Mouse (Mus musculus): ENCODE results near the gene Nolc1.
"Not testable (repeated sequence)": the region's sequence is repeated elsewhere in the genome, so short reads cannot be mapped to it uniquely, and the experiment has no call there.

Gene Nolc1

DNA sequence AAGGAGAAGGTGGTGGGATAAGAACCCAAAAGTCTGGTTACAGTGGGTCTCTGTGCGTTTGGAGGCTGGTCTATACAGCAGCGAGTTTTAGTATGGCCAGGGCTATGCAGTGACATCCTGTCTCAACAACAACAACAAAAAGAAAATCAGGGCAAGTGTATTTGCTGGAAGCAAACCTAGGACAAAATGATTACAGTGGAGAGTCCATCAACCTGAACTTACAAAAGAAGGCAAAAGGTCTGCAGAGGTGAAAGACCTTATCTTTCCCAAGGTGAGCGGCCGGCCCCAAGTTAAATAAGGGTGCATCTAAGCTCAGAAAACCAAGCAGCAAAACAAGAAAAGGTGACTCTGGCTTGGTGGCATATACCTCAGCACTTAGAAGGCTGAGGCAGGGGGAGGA lies 16.0 kb downstream of the Nolc1 start:
- DNase-seq (ENCODE audit: low spot score in 2 of 2) = no peak

DNA sequence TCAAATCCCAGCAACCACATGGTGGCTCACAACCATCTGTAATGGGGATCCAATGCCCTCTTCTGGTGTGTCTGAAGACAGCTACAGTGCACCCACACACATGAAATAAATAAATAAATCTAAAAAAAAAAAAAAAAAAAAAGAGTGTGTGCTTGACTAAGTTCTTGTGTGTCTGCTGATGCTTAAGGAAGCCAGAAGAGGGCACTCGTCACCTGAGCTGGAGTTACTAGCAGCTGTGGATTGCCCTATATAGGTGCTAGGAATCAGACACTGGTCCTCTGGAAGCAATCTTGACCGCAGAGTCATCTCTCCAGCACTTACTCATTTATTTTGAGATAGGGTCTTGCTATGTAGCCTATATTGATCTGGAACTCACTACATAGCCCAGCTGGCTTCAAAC lies 18.5 kb downstream of the Nolc1 start:
- no peak for DNase-seq (ENCODE audit: low spot score in 2 of 2)

DNA sequence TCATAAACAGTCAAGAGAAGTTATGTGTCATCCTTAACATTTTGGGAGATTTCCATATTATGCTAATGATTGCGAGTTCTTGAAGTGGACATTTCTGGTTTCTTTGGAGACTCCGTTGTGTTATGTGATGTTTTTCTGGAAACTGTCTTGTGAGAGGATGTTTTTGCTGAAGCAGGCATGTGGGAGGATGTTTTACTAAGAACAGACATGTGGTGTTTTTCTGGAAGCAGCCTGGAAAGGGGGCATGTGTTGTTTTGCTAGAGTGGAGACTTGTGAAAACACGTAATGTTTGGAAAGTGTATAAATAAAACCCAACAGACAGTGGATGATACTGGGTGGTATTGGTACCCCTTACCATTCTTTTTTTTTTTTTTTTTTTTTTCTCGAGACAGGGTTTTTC lies 19.6 kb downstream of the Nolc1 start:
- no peak for DNase-seq (ENCODE audit: low spot score in 2 of 2)

DNA sequence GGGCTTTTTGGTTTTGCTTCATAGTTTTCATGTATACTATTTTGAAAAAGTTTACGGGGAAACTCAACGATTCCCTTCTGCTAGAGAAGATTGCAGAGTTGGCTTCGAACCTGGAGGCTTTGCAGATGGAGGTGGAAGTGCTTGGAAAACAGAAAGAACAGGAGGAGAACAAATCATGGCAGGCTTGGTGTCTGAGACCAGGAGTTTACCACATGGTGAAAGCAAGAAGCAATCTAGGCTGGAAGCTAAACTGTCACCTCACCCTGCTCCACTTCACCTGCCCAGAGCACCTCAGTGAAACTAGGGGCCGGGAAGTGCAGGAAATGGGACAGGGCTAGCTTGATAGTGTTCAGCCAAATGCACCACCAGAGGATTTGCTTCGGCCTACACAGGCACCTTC lies 20.7 kb downstream of the Nolc1 start:
- DNase-seq (ENCODE audit: low spot score in 2 of 2) = no peak

DNA sequence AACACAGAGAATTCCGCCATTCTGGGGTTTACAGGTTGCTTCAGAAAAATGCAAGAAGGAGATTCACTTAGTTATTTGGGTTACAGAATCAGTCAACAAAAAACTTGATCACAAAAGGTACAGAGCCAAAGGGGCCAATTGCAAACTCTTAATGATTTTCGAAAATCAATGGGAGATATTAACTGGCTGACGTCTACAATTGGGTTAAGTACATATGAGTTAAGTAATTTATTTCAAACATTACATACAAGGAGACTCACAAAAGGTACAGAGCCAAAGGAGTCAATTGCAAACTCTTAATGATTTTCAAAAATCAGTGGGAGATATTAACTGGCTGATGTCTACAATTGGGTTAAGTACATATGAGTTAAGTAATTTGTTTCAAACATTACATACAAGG lies 23.9 kb downstream of the Nolc1 start:
- DNase-seq (ENCODE audit: low spot score in 2 of 2) = no peak

DNA sequence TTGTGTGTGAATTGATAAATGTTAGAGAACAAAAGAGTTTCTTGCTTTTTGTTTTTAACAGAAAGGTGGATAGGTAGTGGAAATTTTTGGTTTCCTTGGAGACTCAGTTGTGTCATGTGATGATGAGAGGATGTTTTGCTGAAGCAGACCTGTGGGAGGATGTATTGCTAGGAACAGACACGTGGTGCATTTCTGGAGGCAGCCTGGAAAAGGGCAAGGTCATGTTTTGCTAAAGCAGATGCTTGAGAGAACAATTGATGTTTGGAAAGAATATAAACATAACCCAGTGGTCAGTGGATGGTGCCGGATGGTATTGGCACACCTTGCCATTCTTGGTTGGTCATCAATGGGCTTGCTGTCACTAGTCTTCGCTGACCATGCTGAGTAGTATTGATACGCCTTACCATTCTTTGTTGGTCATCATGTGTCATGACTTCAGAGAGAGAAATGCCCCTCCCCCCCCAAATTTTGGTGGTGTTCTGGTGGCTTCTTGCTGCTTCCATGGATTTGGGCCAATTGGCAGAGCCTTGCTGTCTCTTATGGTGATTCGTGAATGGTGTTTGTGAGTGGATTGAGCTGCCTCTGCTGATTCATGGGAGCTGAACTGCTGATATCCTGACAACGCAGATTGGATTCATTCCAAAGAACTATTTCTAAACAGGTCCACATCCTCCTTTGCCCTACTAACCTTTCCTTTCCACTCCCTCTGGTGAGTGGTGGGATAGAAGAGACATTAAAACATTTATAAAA lies 27.9 kb downstream of the Nolc1 start:
- no peak for DNase-seq (ENCODE audit: low spot score in 2 of 2)

DNA sequence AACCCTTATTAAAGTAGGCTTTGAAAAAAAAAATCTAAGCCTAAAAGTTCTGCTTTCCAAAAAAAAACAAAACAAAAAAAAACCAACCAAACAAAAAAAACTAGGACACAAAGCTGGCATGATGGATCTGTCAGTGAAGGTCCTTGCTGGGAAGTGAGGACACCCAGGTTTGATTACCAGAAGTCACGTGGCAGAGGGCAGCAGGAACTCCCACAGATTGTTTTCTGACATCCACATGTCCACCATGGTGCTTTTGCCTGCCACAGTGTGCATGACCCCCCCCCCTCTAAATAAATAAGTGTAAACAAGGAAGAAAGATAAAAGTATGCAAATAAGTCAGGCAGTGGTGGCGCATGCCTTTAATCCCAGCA lies 28.5 kb downstream of the Nolc1 start:
- DNase-seq (ENCODE audit: low spot score in 2 of 2) = no peak

DNA sequence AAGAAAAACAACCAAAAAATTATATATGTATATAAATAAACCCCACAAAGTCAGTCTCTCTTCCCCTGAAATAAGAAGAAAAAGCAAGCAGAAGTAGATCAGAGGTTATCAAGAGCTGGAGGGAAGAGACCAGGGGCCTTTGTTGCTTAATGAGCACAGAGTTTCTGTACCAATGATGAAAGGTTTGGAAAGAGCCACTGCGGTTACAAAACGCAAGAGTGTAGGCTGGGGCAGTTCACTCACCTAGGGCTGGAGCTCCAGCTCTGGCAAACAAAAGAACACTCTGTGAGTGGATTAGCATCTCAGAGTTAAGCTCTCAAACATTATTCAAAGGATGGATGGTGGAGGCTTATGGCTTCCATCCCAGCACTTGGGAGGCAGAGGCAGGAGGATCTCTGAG lies 34.6 kb downstream of the Nolc1 start:
- DNase-seq (ENCODE audit: low spot score in 2 of 2) = no peak

DNA sequence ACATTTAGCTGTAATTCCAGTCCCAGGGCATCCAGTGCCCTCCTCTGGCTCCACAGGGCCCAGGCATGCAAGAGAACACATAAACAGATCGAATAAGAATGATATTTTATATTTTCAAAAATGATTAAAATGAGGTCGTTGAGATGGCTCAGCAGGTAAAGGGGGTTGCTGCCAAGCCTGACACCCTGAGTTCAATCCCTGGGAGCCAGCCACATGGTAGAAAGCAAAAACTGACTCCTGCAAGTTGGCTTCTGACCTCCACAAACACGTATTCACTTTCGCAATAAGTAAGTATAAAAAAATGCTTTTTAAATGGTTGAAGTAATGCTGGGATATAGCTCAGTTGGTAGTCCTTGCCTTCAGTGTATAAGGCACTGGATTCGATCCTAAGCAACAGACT lies 35.1 kb downstream of the Nolc1 start:
- DNase-seq (ENCODE audit: low spot score in 2 of 2) = no peak

DNA sequence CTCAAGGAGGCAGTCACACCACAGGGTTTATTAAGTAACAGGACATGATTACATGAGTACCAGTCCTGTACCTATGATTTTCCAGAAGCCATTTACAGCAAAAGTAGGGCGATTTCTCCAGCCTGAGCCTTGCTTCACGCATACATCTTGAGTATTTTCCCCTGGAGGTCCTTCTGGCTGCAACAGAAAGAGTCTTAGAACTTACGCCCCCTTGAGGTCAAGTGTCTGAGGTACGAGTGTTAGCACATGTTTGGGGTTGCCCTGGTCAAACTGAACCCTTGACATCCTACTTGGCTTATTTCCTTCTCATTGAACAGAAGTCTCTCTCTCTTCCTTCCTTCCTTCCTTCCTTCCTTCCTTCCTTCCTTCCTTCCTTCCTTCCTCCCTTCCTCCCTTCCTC lies 39.0 kb downstream of the Nolc1 start:
- DNase-seq (ENCODE audit: low spot score in 2 of 2) = no peak

DNA sequence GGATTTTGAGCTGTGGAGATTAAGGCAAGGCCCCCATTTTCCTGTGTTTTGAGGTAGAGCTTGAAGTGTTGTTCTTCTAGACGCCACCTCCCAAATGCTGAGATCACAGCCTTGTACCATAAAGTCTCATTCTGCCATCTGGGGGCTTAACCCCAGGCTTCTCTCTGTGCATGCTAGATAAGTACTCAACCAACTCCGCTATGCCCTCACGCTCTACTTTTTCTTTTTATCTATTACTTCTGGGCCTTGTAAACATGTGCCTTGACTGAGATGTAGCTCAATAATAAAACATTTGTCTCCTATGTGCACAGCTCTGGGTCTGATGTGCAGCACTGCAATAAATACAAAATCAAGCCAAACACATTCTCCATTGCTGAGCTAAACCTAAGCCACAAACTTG lies 43.8 kb downstream of the Nolc1 start:
- no peak for DNase-seq (ENCODE audit: low spot score in 2 of 2)

DNA sequence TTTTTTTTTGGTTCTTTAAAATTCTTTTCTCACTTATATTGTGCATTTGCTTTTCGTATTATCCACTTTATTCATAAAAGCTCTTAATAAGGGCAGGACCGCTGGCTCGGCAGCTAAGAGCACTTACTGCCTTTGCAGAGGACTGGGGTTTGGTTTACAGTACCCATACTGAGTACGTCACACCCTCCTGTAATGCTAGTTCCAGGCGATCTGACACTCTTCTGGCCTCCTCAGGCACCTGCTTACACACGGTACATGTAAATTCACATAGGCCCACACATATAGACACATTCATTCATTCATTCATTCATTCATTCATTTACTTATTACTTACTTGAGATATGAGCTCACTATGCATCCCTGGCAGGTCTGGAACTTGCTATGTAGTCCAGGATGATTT lies 45.2 kb downstream of the Nolc1 start:
- DNase-seq (ENCODE audit: low spot score in 2 of 2) = no peak

DNA sequence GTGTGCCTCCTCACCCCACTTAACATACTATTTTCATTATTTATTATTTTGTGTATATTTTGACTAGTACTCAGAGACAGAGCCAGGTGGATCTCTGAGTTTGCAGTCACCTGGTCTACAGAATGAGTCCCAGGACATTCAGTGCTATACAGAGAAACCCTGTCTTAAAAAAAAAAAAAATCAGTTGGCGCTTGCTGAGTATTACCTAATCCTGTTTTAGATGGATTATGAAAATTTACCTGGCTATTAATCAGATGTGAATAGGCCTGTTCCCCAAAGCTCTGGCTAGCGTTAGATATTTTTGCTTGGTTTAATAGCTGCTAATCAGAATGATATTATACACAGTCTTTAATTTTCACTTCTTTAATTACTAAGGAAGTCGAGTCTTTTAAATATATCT lies 48.2 kb downstream of the Nolc1 start:
- DNase-seq (ENCODE audit: low spot score in 2 of 2) = no peak

DNA sequence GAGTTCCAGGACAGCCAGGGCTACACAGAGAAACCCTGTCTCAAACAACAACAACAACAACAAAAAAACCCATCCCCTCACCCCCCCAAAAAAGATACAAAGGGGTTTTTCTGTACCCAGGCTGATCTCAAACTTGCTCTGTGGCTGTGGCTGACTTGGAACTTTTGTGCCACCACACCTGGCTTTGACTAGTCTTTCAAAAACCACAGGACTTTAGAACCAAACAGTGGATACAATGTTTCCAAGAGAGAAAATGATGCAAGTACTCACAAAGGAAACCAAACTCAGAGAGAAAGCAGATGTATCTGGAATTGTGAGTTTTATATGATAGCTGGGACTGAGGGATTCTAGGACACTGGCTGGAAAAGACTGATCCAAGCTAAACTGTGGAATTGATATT lies 49.0 kb downstream of the Nolc1 start:
- DNase-seq (ENCODE audit: low spot score in 2 of 2) = no peak

DNA sequence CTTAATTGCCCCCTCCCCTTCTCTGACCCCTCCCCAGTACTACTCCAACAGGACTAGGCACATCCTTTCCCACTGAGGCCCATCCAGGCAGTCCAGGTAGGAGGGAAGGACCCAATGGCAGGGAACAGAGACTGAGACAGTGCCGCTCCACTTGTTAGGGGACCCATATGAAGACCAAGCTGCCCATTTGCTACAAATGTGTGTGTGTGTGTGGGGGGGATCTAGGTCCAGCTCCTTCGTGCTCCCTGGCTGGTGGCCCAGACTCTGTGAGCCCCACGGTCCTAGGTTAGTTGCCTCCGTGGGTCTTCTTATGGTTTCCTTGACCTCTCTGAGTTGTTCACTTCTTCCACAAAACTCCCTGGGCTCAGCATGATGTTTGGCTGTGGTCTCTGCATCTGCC lies 50.6 kb downstream of the Nolc1 start:
- DNase-seq (ENCODE audit: low spot score in 2 of 2) = no peak

DNA sequence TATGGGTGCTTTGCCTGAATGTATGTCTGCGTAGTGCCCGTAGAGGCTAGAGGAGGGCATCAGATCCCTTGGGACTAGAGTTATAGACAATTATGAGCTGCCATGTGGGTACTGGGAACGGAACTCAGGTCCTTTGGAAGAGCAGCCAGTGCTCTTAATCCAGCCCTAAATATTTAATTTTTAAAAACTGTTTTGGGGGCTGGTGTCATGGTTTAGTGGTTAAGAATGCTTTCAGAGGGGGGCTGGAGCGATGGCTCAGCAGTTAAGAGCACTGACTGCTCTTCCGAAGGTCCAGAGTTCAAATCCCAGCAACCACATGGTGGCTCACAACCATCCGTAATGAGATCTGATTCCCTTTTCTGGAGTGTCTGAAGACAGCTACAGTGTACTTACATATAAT lies 54.1 kb downstream of the Nolc1 start:
- DNase-seq (ENCODE audit: low spot score in 2 of 2) = not testable (repeated sequence)

DNA sequence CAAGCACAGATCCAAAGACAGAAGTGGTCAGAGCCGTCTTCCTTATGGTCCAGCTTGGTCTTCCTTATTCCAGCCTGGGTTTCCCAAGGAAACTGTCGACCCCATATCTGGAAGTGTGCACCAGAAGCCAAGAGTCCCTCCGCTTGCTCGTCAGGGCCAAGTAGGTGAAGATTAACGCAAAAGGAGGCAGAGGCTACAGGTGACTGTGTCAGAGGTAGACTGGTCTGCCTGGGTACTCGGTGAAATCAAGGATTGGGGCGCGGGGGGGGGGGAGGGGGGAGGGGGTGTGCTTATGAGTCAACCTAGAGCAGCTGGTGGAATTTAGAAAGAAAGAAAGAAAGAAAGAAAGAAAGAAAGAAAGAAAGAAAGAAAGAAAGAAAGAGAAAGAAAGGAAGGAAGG lies 55.6 kb downstream of the Nolc1 start:
- no peak for DNase-seq (ENCODE audit: low spot score in 2 of 2)

DNA sequence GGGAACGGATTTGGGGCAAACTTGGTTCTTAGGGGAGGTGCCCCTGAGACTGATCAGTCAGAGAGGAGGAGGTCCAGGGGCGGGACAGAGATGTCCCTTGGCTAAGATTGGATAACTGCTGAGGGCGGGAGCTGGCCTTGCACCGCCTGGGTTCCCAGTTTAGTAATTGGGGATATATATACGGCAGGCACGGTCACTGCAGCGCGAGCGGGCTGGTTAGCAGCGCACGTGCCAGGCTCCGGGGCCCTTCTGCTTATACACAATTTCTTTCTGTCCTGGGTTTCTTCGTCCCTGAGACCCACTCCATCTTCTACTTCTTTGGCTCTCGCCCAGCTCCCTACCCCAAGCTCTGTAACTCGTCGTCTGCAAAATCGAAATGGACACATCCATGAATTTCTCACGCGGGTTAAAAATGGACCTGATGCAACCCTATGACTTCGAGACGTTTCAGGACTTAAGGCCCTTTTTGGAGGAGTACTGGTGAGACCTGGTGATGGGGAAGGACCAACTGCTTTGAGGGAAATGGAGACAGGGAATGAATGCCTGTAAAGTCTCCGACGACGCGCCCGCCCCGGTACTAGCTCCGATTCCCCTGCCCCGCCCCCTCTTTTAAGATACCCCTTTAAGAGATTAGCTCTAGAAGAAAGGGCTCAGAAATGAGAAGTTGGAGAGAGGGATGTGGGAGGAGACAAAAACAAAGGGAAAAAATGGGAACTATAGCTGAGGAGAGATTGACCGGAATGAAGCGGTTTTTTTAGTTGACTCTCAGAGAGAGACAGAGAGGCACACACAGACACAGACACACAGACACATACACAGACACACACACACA lies 56.2 kb downstream of the Nolc1 start, which contains the start of gene Elovl3:
Elovl3 (plus strand) TSS at position 204 of the 832 bp plus-strand sequence.
- peak in 1 of 2 experiments; percentile 26 for DNase-seq (ENCODE audit: low spot score in 2 of 2)

DNA sequence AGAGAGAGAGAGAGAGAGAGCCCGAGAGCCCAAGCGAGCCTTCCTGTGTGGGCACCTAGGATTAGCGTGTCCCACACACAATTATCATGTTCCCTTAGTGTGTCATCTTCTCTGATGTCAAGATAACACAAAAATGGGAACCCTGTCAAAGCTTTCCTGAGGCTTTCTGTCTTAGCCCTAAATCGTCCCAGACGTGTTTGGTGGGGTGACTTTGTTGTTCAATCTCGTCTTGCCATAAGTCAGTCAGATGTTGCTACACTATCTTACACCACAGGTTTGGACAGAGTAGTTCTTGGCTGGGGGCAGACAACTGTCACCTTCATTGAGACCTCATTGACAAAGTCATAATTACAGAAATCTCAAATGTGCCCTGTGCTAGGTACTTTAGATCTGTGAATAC lies 56.9 kb downstream of the Nolc1 start:
- no peak for DNase-seq (ENCODE audit: low spot score in 2 of 2)

Measured in urinary bladder, postnatal 4 days (tissue).